Mouse (Mus musculus) liver, embryonic 14.5 days (tissue): Measurements from ENCODE around the gene Ap3b1.

Experiments
- CTCF ChIP-seq: IDR thresholded peaks from 2 replicates; pipeline ENCODE4 v1.5.1; 2016; ENCODE audit warnings: antibody characterized with exemption, low read depth, control low read depth
- EP300 ChIP-seq: IDR thresholded peaks from 2 replicates; pipeline ENCODE4 v1.6.1; 2016; ENCODE audit warnings: antibody characterized with exemption, low read depth

DNA sequence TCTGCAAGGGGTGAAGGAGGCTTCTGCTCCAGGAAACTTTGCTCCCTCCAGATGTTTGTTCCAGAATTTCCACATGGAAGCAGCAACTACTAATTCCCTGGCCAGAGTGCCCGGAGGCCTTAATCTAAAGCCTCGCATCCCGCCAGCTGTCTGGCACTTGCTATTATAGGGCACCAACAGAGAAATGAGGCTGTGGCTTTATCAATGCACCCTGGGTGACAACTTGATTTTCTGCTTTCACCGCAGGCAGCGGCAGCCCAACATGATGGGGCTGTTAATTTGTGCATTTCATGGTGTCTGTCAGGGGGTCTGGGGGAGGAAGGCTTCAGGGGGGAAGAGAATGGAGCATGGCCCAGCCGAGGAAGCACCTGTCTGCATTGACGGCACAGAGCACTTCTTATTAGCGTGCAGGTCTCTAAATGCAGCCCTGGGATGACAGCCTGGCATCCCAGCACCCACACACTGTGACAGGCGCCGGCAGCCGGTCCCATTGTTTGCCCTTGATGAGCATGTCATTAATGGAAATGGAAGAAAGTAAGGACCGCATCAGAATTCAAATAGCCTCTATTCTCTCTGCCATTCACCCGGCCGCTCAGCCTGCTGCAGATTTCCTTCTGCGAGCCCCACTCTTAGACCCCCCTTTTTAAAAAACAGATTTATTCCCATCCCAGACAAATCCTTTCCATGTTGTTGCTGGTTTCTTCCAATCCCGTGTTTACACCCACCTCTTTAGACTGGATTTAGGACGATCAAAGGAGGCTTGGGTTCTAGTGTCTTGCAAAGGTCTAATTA lies 217.0 kb downstream of the Ap3b1 start:
- TF ChIP-seq CTCF (no peak), EP300 (no peak)
